Mouse (Mus musculus): ENCODE measurements around the gene Tmed6.

GRCm38 (mm10) chr8:107035641-107036040 is 29.8 kb downstream of the Tmed6 start:
- TF ChIP-seq CTCF (conservative IDR thresholded peaks at IDR 0.05; ENCODE audit: insufficient read depth, insufficient read length, low read depth, low read length) (no peak), POLR2A (IDR thresholded peaks at IDR 0.05; ENCODE audit: low read depth, low read length) (no peak)
